Mouse (Mus musculus): ENCODE results near the gene E2f8. TPM values are rescaled to one million over a fixed set of nuclear protein-coding genes. Genes with fewer than 3 reads are reported as not detected.

E2f8 gene
- total and polyA plus RNA-seq, 2 experiments from 2014 or later, result 1.1 to 2.0 TPM

- Histone ChIP-seq H3K9me3 (ENCODE audit: low read length) (no peaks in the 10 kb centered on the region), H3K4me3 (ENCODE audit: low read depth, low read length) (no peak overlapping the region), H3K27me3 (ENCODE audit: insufficient read depth, low read length) (peaks cover 7% of the 10 kb centered on the region), H3K27ac (ENCODE audit: low read depth, low read length) (no peak overlapping the region), H3K4me2 (ENCODE audit: low read depth) (no peak overlapping the region), H3K9ac (no peak overlapping the region), H3K4me1 (ENCODE audit: insufficient read depth) (no peaks in the 10 kb centered on the region), H3K36me3 (ENCODE audit: insufficient read depth) (no peaks in the 10 kb centered on the region)
- DNase-seq, result no peak
- TF ChIP-seq CTCF (IDR thresholded peaks at IDR 0.05; ENCODE audit: low read depth), result no peak
- 25% methylated on average over 5 of the region's 5 CpGs for WGBS
- no peak for ATAC-seq
Observed at GRCm38 (mm10) chr7:48917463-48917862, 36.1 kb upstream of the E2f8 start.

DNA sequence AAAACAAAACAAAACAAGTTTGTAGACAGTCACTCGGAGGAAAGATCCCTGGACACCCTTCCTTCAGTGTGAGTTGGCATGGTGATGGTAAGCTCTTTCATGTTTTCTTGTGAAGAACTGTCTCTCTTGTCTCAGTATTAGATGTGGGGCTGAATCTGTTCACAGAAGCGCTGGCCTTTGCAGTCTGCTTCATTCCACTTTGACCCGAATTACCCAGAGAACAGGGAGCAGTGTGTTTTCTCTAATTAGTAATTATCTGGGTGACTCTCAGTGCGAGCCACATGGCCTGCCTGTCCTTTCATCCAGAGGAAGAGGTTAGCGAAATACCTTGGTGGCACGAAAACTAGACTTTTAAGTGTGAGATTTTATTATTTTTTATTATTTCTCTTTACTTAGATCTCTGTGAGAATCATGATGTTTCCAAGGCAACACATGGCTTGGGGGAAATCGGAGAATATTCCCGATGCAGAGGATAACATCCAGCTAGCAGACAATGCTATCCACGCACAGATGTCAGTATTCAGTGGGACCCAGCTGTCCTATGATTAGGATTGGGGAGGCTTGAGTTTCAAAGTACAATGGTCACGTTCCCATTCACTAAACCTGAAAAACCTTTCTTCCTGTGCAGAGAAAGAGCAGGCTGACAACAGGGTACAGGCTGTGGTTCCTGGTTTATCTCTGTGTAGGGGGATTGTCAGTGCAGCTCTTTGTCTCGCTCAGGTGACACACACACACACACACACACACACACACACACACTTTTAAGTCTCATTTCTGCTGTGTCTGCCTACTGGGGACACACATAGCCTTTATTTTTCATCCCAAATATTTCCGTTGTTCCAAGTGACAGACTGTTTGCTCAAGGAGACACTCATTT is 33.5 kb upstream of the E2f8 start:
- no peak overlapping the region for H3K9ac ChIP-seq
- no peak overlapping the region for H3K4me3 ChIP-seq (ENCODE audit: low read depth, low read length)
- H3K36me3 ChIP-seq (ENCODE audit: insufficient read depth), result no peaks in the 10 kb centered on the region
- DNase-seq, result peak; percentile 25
- peaks cover 7% of the 10 kb centered on the region for H3K27me3 ChIP-seq (ENCODE audit: insufficient read depth, low read length)
- 27% methylated on average over 12 of the region's 12 CpGs for WGBS
- H3K9me3 ChIP-seq (ENCODE audit: low read length), result no peaks in the 10 kb centered on the region
- no peak overlapping the region for H3K27ac ChIP-seq (ENCODE audit: low read depth, low read length)
- ATAC-seq, result peak; percentile 72
- no peak overlapping the region for H3K4me2 ChIP-seq (ENCODE audit: low read depth)
- TF ChIP-seq CTCF (IDR thresholded peaks at IDR 0.05; ENCODE audit: low read depth), result no peak
- 0 out of 2 replicates have a peak, but pooled peaks cover 6% of the 10 kb centered on the region for H3K4me1 ChIP-seq (ENCODE audit: insufficient read depth)

- Histone ChIP-seq H3K9me3 (ENCODE audit: low read length) (no peaks in the 10 kb centered on the region), H3K27me3 (ENCODE audit: insufficient read depth, low read length) (no peaks in the 10 kb centered on the region), H3K27ac (ENCODE audit: low read depth, low read length) (no peak overlapping the region), H3K36me3 (ENCODE audit: insufficient read depth) (no peaks in the 10 kb centered on the region), H3K4me2 (ENCODE audit: low read depth) (no peak overlapping the region), H3K4me1 (ENCODE audit: insufficient read depth) (0 out of 2 replicates have a peak, but pooled peaks cover 6% of the 10 kb centered on the region), H3K9ac (no peak overlapping the region), H3K4me3 (ENCODE audit: low read depth, low read length) (no peak overlapping the region)
- no peak for TF ChIP-seq CTCF (IDR thresholded peaks at IDR 0.05; ENCODE audit: low read depth)
- ATAC-seq (no peak), DNase-seq (no peak)
Observed at GRCm38 (mm10) chr7:48911146-48911545, 29.8 kb upstream of the E2f8 start.

GRCm38 (mm10) chr7:48910282-48910681 is 28.9 kb upstream of the E2f8 start:
- TF ChIP-seq CTCF (IDR thresholded peaks at IDR 0.05; ENCODE audit: low read depth), result no peak
- ATAC-seq (peak; percentile 33; the same call in 1 of the 2 replicates), DNase-seq (peak; percentile 31)
- H3K4me2 ChIP-seq (ENCODE audit: low read depth), result no peak overlapping the region
- H3K27ac ChIP-seq (ENCODE audit: low read depth, low read length), result no peak overlapping the region
- 20% methylated on average over 6 of the region's 6 CpGs for WGBS
- no peaks in the 10 kb centered on the region for H3K36me3 ChIP-seq (ENCODE audit: insufficient read depth)
- H3K27me3 ChIP-seq (ENCODE audit: insufficient read depth, low read length), result no peaks in the 10 kb centered on the region
- H3K9ac ChIP-seq, result no peak overlapping the region
- 0 out of 2 replicates have a peak, but pooled peaks cover 6% of the 10 kb centered on the region for H3K4me1 ChIP-seq (ENCODE audit: insufficient read depth)
- H3K4me3 ChIP-seq (ENCODE audit: low read depth, low read length), result no peak overlapping the region
- no peaks in the 10 kb centered on the region for H3K9me3 ChIP-seq (ENCODE audit: low read length)

DNA sequence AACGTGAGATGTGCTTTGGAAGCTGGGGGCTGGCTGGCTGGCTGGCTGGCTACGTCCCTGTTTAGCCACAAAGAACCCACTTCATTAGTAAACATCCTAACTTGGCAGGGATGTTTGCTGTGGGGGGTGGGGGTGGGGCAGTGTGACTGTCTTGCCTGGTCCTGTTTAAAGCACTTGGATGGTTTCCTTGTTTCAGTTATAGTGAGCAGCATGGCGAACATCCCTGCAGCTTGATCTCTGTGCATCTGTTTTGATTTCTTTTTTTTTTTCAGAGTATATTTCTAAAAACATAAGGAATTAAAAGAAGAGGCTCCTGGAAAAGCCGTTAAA is 27.9 kb upstream of the E2f8 start:
- peak; percentile 35 for DNase-seq
- no peak for TF ChIP-seq CTCF (IDR thresholded peaks at IDR 0.05; ENCODE audit: low read depth)
- H3K4me2 ChIP-seq (ENCODE audit: low read depth), result no peak overlapping the region
- 29% methylated on average over 4 of the region's 4 CpGs for WGBS
- no peaks in the 10 kb centered on the region for H3K36me3 ChIP-seq (ENCODE audit: insufficient read depth)
- no peak overlapping the region for H3K27ac ChIP-seq (ENCODE audit: low read depth, low read length)
- no peaks in the 10 kb centered on the region for H3K27me3 ChIP-seq (ENCODE audit: insufficient read depth, low read length)
- H3K4me3 ChIP-seq (ENCODE audit: low read depth, low read length), result no peak overlapping the region
- no peak overlapping the region for H3K9ac ChIP-seq
- H3K4me1 ChIP-seq (ENCODE audit: insufficient read depth), result 0 out of 2 replicates have a peak, but pooled peaks cover 6% of the 10 kb centered on the region
- no peaks in the 10 kb centered on the region for H3K9me3 ChIP-seq (ENCODE audit: low read length)
- peak; percentile 53 for ATAC-seq

DNA sequence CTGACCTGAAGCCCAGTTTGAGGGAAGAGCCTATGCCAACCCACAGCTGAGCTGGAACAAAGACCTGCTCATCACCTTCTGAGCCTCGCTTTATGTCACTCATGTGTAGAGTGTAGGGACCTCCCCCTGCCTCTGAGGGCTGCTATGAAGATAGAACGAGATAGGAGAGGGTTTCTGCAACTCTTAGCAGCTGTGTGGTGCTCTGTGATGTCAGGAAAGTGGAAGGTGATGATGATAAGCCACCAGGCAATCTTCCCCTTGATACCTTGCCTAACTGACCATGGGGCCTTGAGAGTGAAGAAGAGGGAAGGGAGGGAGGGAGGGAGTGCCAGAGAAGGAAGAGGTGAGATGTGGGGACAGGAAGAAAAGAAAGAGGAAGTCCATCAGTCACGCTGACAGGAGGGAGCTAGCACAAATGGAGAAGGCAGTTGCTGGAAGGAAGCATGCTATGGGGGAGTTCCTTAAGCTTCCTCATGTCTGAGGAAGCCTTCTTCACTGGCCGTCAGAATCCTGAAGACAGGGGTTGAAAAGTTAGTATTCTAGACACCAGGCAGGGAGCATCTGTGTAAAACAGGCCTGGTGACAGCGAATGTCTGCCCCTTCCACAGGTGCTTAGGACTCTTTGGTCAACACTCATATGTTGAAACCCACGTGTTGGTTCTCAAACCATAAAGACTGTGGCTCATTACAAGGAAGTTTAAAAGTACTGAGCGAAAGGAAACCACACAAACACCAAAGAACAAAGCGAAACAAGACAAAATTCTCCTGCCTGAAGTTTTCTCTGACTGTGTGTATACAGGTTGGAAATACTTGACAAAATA is 27.3 kb upstream of the E2f8 start, which contains the start of gene Nav2:
TSS of gene Nav2 (plus strand) at position 196 of the 821 bp plus-strand sequence.
- Histone ChIP-seq H3K27ac (ENCODE audit: low read depth, low read length) (no peak within 1 kb of the TSS), H3K4me3 (ENCODE audit: low read depth, low read length) (no peak within 1 kb of the TSS), H3K4me1 (ENCODE audit: insufficient read depth) (0 out of 2 replicates have a peak, but pooled peaks cover 6% of the 10 kb centered on the region), H3K36me3 (ENCODE audit: insufficient read depth) (no peaks in the 10 kb centered on the region), H3K9ac (no peak within 1 kb of the TSS), H3K9me3 (ENCODE audit: low read length) (no peaks in the 10 kb centered on the region), H3K27me3 (ENCODE audit: insufficient read depth, low read length) (no peaks in the 10 kb centered on the region), H3K4me2 (ENCODE audit: low read depth) (no peak within 1 kb of the TSS)
- TF ChIP-seq CTCF (IDR thresholded peaks at IDR 0.05; ENCODE audit: low read depth), result no peak
- WGBS, result 69% methylated on average over 8 of the region's 8 CpGs
- no peak for DNase-seq
- no peak for ATAC-seq

DNA sequence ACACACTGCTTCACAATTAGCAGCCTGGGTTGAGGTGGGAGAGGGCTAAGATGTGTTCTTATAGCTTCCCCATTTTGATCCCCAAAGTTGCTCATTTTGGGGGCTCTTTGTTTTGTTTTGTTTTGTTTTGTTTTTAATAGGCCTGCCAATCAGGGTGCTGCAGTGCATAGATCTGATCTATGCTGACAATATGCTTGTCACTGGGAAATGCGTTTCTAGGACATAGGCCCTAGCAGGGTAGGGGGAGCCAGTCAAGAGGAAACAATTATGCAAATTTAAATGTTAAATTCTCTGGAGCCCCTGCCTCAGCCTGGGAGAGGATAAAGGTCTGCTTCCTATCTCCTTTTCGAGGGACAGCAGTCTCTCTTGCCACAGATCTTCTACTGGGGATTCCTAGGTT is 21.1 kb upstream of the E2f8 start:
- WGBS, result 13% methylated on average over 2 of the region's 2 CpGs
- no peak for ATAC-seq
- TF ChIP-seq CTCF (IDR thresholded peaks at IDR 0.05; ENCODE audit: low read depth), result no peak

More for the DNA sequence above, 21.1 kb upstream of the E2f8 start:
- no peak overlapping the region for H3K4me3 ChIP-seq (ENCODE audit: low read depth, low read length)
- no peaks in the 10 kb centered on the region for H3K4me1 ChIP-seq (ENCODE audit: insufficient read depth)
- H3K36me3 ChIP-seq (ENCODE audit: insufficient read depth), result no peaks in the 10 kb centered on the region
- DNase-seq, result no peak
- no peaks in the 10 kb centered on the region for H3K27me3 ChIP-seq (ENCODE audit: insufficient read depth, low read length)
- no peak overlapping the region for H3K9ac ChIP-seq
- no peak overlapping the region for H3K27ac ChIP-seq (ENCODE audit: low read depth, low read length)
- H3K9me3 ChIP-seq (ENCODE audit: low read length), result no peaks in the 10 kb centered on the region
- H3K4me2 ChIP-seq (ENCODE audit: low read depth), result no peak overlapping the region
